Mouse (Mus musculus): Measurements from ENCODE around the gene Hes2. TPM values are rescaled to one million over a fixed set of nuclear protein-coding genes. Genes with fewer than 3 reads are reported as not detected.

Gene Hes2
- polyA plus RNA-seq, 1 experiment, result not detected

- no peak overlapping the region for H3K27ac ChIP-seq (replicated peaks; ENCODE audit: low read depth, low read length)
- H3K4me1 ChIP-seq (ENCODE audit: control insufficient read depth, insufficient read depth, insufficient read length, low read length), result peaks cover 11% of the 10 kb centered on the region
- H3K4me3 ChIP-seq (ENCODE audit: insufficient read depth, low read depth, low read length), result no peak overlapping the region
These were observed 41.0 kb downstream of the Hes2 start for GRCm38 (mm10) chr4:152199617-152200016.

- H3K4me1 ChIP-seq (ENCODE audit: control insufficient read depth, insufficient read depth, insufficient read length, low read length), result peaks cover 16% of the 10 kb centered on the region
- H3K27ac ChIP-seq (replicated peaks; ENCODE audit: low read depth, low read length), result 0 out of 2 replicates have a peak overlapping the region, but pooled peaks have one; percentile 6
- no peak overlapping the region for H3K4me3 ChIP-seq (ENCODE audit: insufficient read depth, low read depth, low read length)
These were observed 42.8 kb downstream of the Hes2 start for GRCm38 (mm10) chr4:152201492-152201891.

DNA sequence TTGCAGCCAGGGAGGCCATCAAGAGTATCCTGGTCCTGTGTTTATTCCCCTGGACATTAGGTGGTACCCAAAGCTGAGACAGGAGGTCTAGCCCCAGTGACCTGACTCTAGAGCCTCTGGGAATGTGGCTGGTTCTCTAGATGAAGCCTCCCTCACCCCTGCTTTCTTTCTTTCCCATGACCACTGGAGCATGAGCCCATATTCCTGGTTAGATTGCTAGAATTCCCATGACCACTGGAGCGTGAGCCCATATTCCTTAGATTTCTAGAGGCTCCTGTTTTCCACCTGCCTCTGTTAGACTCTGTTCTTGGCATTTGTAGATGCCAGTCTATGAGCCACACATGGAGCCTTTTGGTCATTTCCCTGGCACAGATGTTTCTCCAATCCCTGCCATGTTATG is 43.8 kb downstream of the Hes2 start:
- Histone ChIP-seq H3K4me1 (ENCODE audit: control insufficient read depth, insufficient read depth, insufficient read length, low read length) (peaks cover 17% of the 10 kb centered on the region), H3K27ac (replicated peaks; ENCODE audit: low read depth, low read length) (no peak overlapping the region), H3K4me3 (ENCODE audit: insufficient read depth, low read depth, low read length) (no peak overlapping the region)

- no peak overlapping the region for H3K27ac ChIP-seq (replicated peaks; ENCODE audit: low read depth, low read length)
- H3K4me1 ChIP-seq (ENCODE audit: control insufficient read depth, insufficient read depth, insufficient read length, low read length), result peaks cover 17% of the 10 kb centered on the region
- H3K4me3 ChIP-seq (ENCODE audit: insufficient read depth, low read depth, low read length), result no peak overlapping the region
These were observed 44.2 kb downstream of the Hes2 start for GRCm38 (mm10) chr4:152202905-152203304.

- Histone ChIP-seq H3K4me3 (ENCODE audit: insufficient read depth, low read depth, low read length) (no peak overlapping the region), H3K27ac (replicated peaks; ENCODE audit: low read depth, low read length) (no peak overlapping the region), H3K4me1 (ENCODE audit: control insufficient read depth, insufficient read depth, insufficient read length, low read length) (peaks cover 17% of the 10 kb centered on the region)
These were observed 46.0 kb downstream of the Hes2 start for GRCm38 (mm10) chr4:152204663-152205062.

GRCm38 (mm10) chr4:152206199-152206598 is 47.5 kb downstream of the Hes2 start:
- Histone ChIP-seq H3K27ac (replicated peaks; ENCODE audit: low read depth, low read length) (no peak overlapping the region), H3K4me3 (ENCODE audit: insufficient read depth, low read depth, low read length) (no peak overlapping the region), H3K4me1 (ENCODE audit: control insufficient read depth, insufficient read depth, insufficient read length, low read length) (peaks cover 9% of the 10 kb centered on the region)

DNA sequence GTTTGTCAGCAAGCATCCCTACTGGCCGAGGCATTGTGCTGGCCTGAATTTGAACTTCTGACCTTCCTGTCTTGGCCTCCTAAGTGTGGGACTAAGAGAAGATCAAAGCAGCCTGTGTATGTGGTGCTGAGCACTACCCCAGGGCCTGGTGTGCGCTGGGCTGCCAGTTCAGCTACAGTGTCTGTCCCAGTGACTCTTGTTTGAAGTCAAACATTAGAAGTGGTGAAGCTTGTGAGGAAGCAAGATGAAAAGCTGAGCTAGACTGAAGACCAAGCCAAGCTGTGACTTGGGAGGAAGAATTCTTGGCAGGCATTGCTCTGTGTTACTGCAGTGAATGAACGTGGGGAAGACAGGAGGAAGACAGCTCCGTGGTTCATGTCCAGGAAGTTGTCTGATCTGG is 51.0 kb downstream of the Hes2 start:
- Histone ChIP-seq H3K27ac (replicated peaks; ENCODE audit: low read depth, low read length) (no peak overlapping the region), H3K4me1 (ENCODE audit: control insufficient read depth, insufficient read depth, insufficient read length, low read length) (0 out of 2 replicates have a peak, but pooled peaks cover 6% of the 10 kb centered on the region), H3K4me3 (ENCODE audit: insufficient read depth, low read depth, low read length) (no peak overlapping the region)

Other genes starting within 250 kb of the Hes2 start
- 50.7 and 88.6 TPM in 2 replicates for gene Dnajc11, start 225.2 kb upstream of the Hes2 start, polyA plus RNA-seq (2012; ENCODE audit: insufficient read depth, insufficient read length, missing spikeins)
- gene Thap3, start 169.9 kb upstream of the Hes2 start, polyA plus RNA-seq (2012; ENCODE audit: insufficient read depth, insufficient read length, missing spikeins), result 6.4 and 8.2 TPM in 2 replicates
- 2.1 and 4.2 TPM in 2 replicates for gene Phf13, start 162.6 kb upstream of the Hes2 start, polyA plus RNA-seq (2012; ENCODE audit: insufficient read depth, insufficient read length, missing spikeins)
- 6.7 and 9.6 TPM in 2 replicates for gene Klhl21, start 150.1 kb upstream of the Hes2 start, polyA plus RNA-seq (2012; ENCODE audit: insufficient read depth, insufficient read length, missing spikeins)
- gene Zbtb48, start 131.2 kb upstream of the Hes2 start, polyA plus RNA-seq (2012; ENCODE audit: insufficient read depth, insufficient read length, missing spikeins), result 1.8 and 3.2 TPM in 2 replicates
- gene Tas1r1, start 120.3 kb upstream of the Hes2 start, polyA plus RNA-seq (2012; ENCODE audit: insufficient read depth, insufficient read length, missing spikeins), result not detected in 2 replicates
- 5.0 and 5.3 TPM in 2 replicates for gene Nol9, start 119.5 kb upstream of the Hes2 start, polyA plus RNA-seq (2012; ENCODE audit: insufficient read depth, insufficient read length, missing spikeins)
- 2.3 and 5.7 TPM in 2 replicates for gene Plekhg5, start 86.4 kb upstream of the Hes2 start, polyA plus RNA-seq (2012; ENCODE audit: insufficient read depth, insufficient read length, missing spikeins)
- 1.9 TPM in 1 of 2 replicates, not detected in the other for gene Tnfrsf25, start 42.9 kb upstream of the Hes2 start, polyA plus RNA-seq (2012; ENCODE audit: insufficient read depth, insufficient read length, missing spikeins)
- 1.0 TPM in 1 of 2 replicates, not detected in the other for gene Espn, start 6.5 kb upstream of the Hes2 start, polyA plus RNA-seq (2012; ENCODE audit: insufficient read depth, insufficient read length, missing spikeins)
- 15.6 and 19.4 TPM in 2 replicates for gene Acot7, start 19.3 kb downstream of the Hes2 start, polyA plus RNA-seq (2012; ENCODE audit: insufficient read depth, insufficient read length, missing spikeins)
- 4.3 and 6.0 TPM in 2 replicates for gene Gpr153, start 115.4 kb downstream of the Hes2 start, polyA plus RNA-seq (2012; ENCODE audit: insufficient read depth, insufficient read length, missing spikeins)
- not detected in 2 replicates for gene Hes3, start 132.8 kb downstream of the Hes2 start, polyA plus RNA-seq (2012; ENCODE audit: insufficient read depth, insufficient read length, missing spikeins)
- gene Icmt, start 138.4 kb downstream of the Hes2 start, polyA plus RNA-seq (2012; ENCODE audit: insufficient read depth, insufficient read length, missing spikeins), result 17.5 and 20.7 TPM in 2 replicates
- not detected in 2 replicates for gene Rnf207, start 160.1 kb downstream of the Hes2 start, polyA plus RNA-seq (2012; ENCODE audit: insufficient read depth, insufficient read length, missing spikeins)
- gene Rpl22, start 166.9 kb downstream of the Hes2 start, polyA plus RNA-seq (2012; ENCODE audit: insufficient read depth, insufficient read length, missing spikeins), result 638 and 747 TPM in 2 replicates
- gene Chd5, start 179.8 kb downstream of the Hes2 start, polyA plus RNA-seq (2012; ENCODE audit: insufficient read depth, insufficient read length, missing spikeins), result 0.17 TPM in 1 of 2 replicates, not detected in the other